ENCODE assay signal across 9 mouse cellular contexts in the genomic region with DNA sequence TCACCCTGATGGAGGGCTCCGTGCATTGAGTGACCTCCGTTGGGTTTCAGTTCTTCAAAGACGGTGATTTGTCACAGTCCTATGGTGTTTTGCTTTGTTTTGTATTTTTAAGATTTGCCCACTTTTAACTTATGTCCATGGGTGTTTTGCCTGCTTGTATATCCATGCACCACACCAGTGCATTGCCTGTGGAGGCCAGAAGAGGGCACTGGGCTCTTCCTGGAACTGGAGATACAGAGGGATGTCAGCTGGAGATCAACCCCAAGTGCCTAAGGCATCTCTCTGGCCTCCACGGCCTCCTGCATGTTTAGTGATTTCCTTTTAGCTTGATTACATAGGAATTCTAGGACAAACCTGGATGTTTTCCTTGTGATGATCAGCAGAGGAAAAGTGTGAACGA. TPM values are rescaled to one million over a fixed set of nuclear protein-coding genes. Genes with fewer than 3 reads are reported as not detected.
A peak's percentile ranks its signal among the peaks of the same experiment; 100 is the strongest.
DNase-seq lines count a peak whose midpoint lies in the region; ATAC-seq and TF ChIP-seq lines count a peak whose summit lies in the region.
"Had no signal": no experiment of that assay in that cellular context is flagged by ENCODE, and none has a peak within 500 bp of the region (broad histone marks: within the 10 kb centered on the region; RNA-seq: fewer than 3 reads in every experiment).

No protein-coding gene starts in this region.

- no peak overlapping the region for H3K4me3 ChIP-seq in kidney, embryonic 15.5 days (replicated peaks)
- H3K4me3 ChIP-seq in CH12.LX (replicated peaks in 1 of 3; ENCODE audit: low read depth in 2 of 3, low read length in 2 of 3, poor library complexity in 1 of 3) = no peak overlapping the region
- H3K4me3 ChIP-seq in midbrain, embryonic 15.5 days = no peak overlapping the region

- WGBS in kidney, embryonic 15.5 days = 78% methylated on average over 5 of the region's 5 CpGs
- 81% methylated on average over 5 of the region's 5 CpGs for WGBS in midbrain, embryonic 15.5 days

- TF ChIP-seq EP300 in CH12.LX (IDR thresholded peaks at IDR 0.05; ENCODE audit: low read length) = no peak

- no peak for ATAC-seq in kidney, embryonic 15.5 days (replicated peaks; ENCODE audit: low FRiP score)
- no peak for ATAC-seq in midbrain, embryonic 15.5 days (replicated peaks)
- ATAC-seq: forebrain, embryonic 14.5 days had no signal

- dilution Hi-C loops in CH12.LX (cut with MboI; ENCODE audit: extremely low pct_ligation_motif_present, extremely low pct_unique_long_range_greater_than_20kb, low sequenced_read_pairs) = no loop called here

- no peak overlapping the region for H3K9ac ChIP-seq in kidney, embryonic 15.5 days
- no peak overlapping the region for H3K9ac ChIP-seq in CH12.LX (ENCODE audit: insufficient read depth, low read depth)
- H3K9ac ChIP-seq in midbrain, embryonic 15.5 days = no peak overlapping the region

- no peaks in the 10 kb centered on the region for H3K9me3 ChIP-seq in kidney, embryonic 15.5 days (replicated peaks)
- H3K9me3 ChIP-seq in CH12.LX (replicated peaks; ENCODE audit: low read length) = no peaks in the 10 kb centered on the region
- H3K9me3 ChIP-seq in midbrain, embryonic 15.5 days = no peaks in the 10 kb centered on the region

- in situ Hi-C loops in CH12.LX (cut with MboI; ENCODE audit: low pct_ligation_motif_present, low pct_unique_long_range_greater_than_20kb, low sequenced_read_pairs) = no loop called here

- peak; percentile 65 for TF ChIP-seq RAD21 in CH12.LX (IDR thresholded peaks at IDR 0.05; ENCODE audit: low read depth, low read length)

- no peak for TF ChIP-seq POLR2A in CH12.LX (IDR thresholded peaks at IDR 0.05; ENCODE audit: low read depth, low read length)

- peak; percentile 31 for DNase-seq in kidney, adult 18-20 months
- DNase-seq in CH12.LX (ENCODE audit: extremely low read depth) = peak; percentile 37
- peak; percentile 23 for DNase-seq in T-cell, adult 2 months (ENCODE audit: low spot score)
- DNase-seq in lung, postnatal 14 days = peak; percentile 6
- no peak for DNase-seq in adrenal gland, postnatal 25 days
- DNase-seq in right cerebral cortex, postnatal 14 days = no peak

- H3K36me3 ChIP-seq in kidney, embryonic 15.5 days = no peaks in the 10 kb centered on the region
- no peaks in the 10 kb centered on the region for H3K36me3 ChIP-seq in CH12.LX (replicated peaks in 1 of 2; ENCODE audit: control insufficient read depth in 1 of 2, insufficient read depth in 1 of 2, low read length in 1 of 2)
- H3K36me3 ChIP-seq in midbrain, embryonic 15.5 days (replicated peaks) = no peaks in the 10 kb centered on the region

- no peaks in the 10 kb centered on the region for H3K79me2 ChIP-seq in CH12.LX (replicated peaks; ENCODE audit: control insufficient read depth, extremely low read depth, insufficient read depth, poor library complexity, severe bottlenecking)

- no peaks in the 10 kb centered on the region for H3K27me3 ChIP-seq in kidney, embryonic 15.5 days
- H3K27me3 ChIP-seq in CH12.LX (replicated peaks) = no peaks in the 10 kb centered on the region
- no peaks in the 10 kb centered on the region for H3K27me3 ChIP-seq in midbrain, embryonic 15.5 days (replicated peaks)

- TF ChIP-seq CTCF in CH12.LX (conservative IDR thresholded peaks at IDR 0.05 in 1 of 2, IDR thresholded peaks at IDR 0.05 in 1 of 2; ENCODE audit: low read depth in 2 of 2, low read length in 2 of 2) = peak; percentile 57 to 77

- H3K4me1 ChIP-seq in kidney, embryonic 15.5 days = no peaks in the 10 kb centered on the region
- H3K4me1 ChIP-seq in CH12.LX (ENCODE audit: control insufficient read depth in 1 of 2, insufficient read depth in 2 of 2) = peaks cover 0 to 3% of the 10 kb centered on the region in 2 experiments; a peak in 2 of 4 replicates
- H3K4me1 ChIP-seq in midbrain, embryonic 15.5 days = no peaks in the 10 kb centered on the region

- H3K27ac ChIP-seq in kidney, embryonic 15.5 days = no peak overlapping the region
- no peak overlapping the region for H3K27ac ChIP-seq in CH12.LX (ENCODE audit: insufficient read depth, low read depth)
- H3K27ac ChIP-seq in midbrain, embryonic 15.5 days = no peak overlapping the region

- no peak overlapping the region for H3K4me2 ChIP-seq in kidney, embryonic 15.5 days
- H3K4me2 ChIP-seq in CH12.LX (ENCODE audit: insufficient read depth, low read depth, poor library complexity, severe bottlenecking) = peak overlapping the region; percentile 55
- H3K4me2 ChIP-seq in midbrain, embryonic 15.5 days = no peak overlapping the region

TF ChIP-seq in CH12.LX, 34 proteins besides CTCF, POLR2A, EP300 and RAD21:
- TF ChIP-seq GABPA (IDR thresholded peaks at IDR 0.05; ENCODE audit: insufficient replicate concordance, low read depth, low read length) (no peak), ZKSCAN1 (IDR thresholded peaks at IDR 0.05; ENCODE audit: borderline replicate concordance, low read depth, low read length) (no peak), SMC3 (IDR thresholded peaks at IDR 0.05; ENCODE audit: low read depth, low read length) (peak; percentile 76), MYC (IDR thresholded peaks at IDR 0.05; ENCODE audit: low read depth, low read length) (no peak), USF1 (IDR thresholded peaks at IDR 0.05; ENCODE audit: low read depth, low read length) (no peak), ZC3H11A (IDR thresholded peaks at IDR 0.05; ENCODE audit: low read depth, low read length) (peak; percentile 13; the same call in 1 of the 2 replicates)

RNA-seq across cellular contexts. Expression of gene Tbc1d1, which starts 19.8 kb away (rescaled TPM):
- polyA plus RNA-seq in kidney, embryonic 15.5 days (2015; fragmentation: Nextera tagmentation; extraction: Ambion mirVana) = 32.0 and 36.3 TPM in 2 replicates
- 24.2 and 26.0 TPM in 2 replicates for total RNA-seq in CH12.LX (2012; rRNA removed)
- 38.2 and 38.6 TPM in 2 replicates for total RNA-seq in CH12.LX (2014; rRNA removed)
- polyA plus RNA-seq in CH12.LX (2012; ENCODE audit: insufficient read length, low read depth) = 31.9 and 32.0 TPM in 2 replicates
- polyA plus RNA-seq in midbrain, embryonic 15.5 days (2015; fragmentation: Nextera tagmentation; extraction: Ambion mirVana) = 9.5 and 10.5 TPM in 2 replicates
- 10.8 and 11.2 TPM in 2 replicates for total RNA-seq in adrenal gland, postnatal 25 days (2021)

RNA-seq across cellular contexts. Expression of gene Pgm2, which starts 43.6 kb away (rescaled TPM):
- 38.1 and 39.0 TPM in 2 replicates for polyA plus RNA-seq in kidney, embryonic 15.5 days (2015; fragmentation: Nextera tagmentation; extraction: Ambion mirVana)
- total RNA-seq in CH12.LX (2012; rRNA removed) (8.6 and 9.8 TPM in 2 replicates), CH12.LX (2014; rRNA removed) (19.3 and 22.5 TPM in 2 replicates)
- 27.2 and 28.2 TPM in 2 replicates for polyA plus RNA-seq in CH12.LX (2012; ENCODE audit: insufficient read length, low read depth)
- 17.3 and 17.7 TPM in 2 replicates for polyA plus RNA-seq in midbrain, embryonic 15.5 days (2015; fragmentation: Nextera tagmentation; extraction: Ambion mirVana)
- 16.1 and 21.1 TPM in 2 replicates for total RNA-seq in adrenal gland, postnatal 25 days (2021)

Comparison
In these comparisons a context has a peak if more than half of its experiments do, and no peak if none do; other contexts are left out.
1. DNase-seq: peak in kidney, adult 18-20 months (single experiment), CH12.LX (single experiment), T-cell, adult 2 months (single experiment) and lung, postnatal 14 days (single experiment); none in adrenal gland, postnatal 25 days (single experiment) and right cerebral cortex, postnatal 14 days (single experiment).